Mouse (Mus musculus) spleen, adult 2 months (tissue): ENCODE results near the gene Rnasek. TPM values are rescaled to one million over a fixed set of nuclear protein-coding genes. Genes with fewer than 3 reads are reported as not detected.
A peak's percentile ranks its signal among the peaks of the same experiment; 100 is the strongest.

Experiments used
- DNase-seq, 2 experiments: peaks; one replicate each; pipeline versions ENCODE4 v3.0.0 to v3.0.0-alpha.2; 2012 to 2021; ENCODE audit warnings: low spot score in 2 of 2, low read depth in 1 of 2
- H3K27ac ChIP-seq: fragments of 200-500 bp; 2 replicates; pipeline ENCODE4 v1.5.1; 2012; ENCODE audit warnings: low read length, inconsistent platforms; ENCODE audit not compliant: insufficient read depth
- H3K27me3 ChIP-seq: fragments of 200-500 bp; 2 replicates; pipeline ENCODE4 v1.6.1; 2012; ENCODE audit warnings: mild to moderate bottlenecking, moderate library complexity, low read length, inconsistent platforms; ENCODE audit not compliant: control insufficient read depth, insufficient read depth
- H3K36me3 ChIP-seq: fragments of 200-500 bp; 2 replicates; pipeline ENCODE4 v1.6.1; 2012; ENCODE audit warnings: mild to moderate bottlenecking, low read length, inconsistent platforms; ENCODE audit not compliant: control insufficient read depth, insufficient read depth
- H3K4me1 ChIP-seq: fragments of 200-500 bp; 2 replicates; pipeline ENCODE4 v1.6.1; 2011; ENCODE audit warnings: inconsistent platforms; ENCODE audit not compliant: control insufficient read depth, insufficient read depth, insufficient read length
- H3K4me3 ChIP-seq: fragments of 200-500 bp; 2 replicates; pipeline ENCODE4 v1.5.1; 2011; ENCODE audit warnings: mild to moderate bottlenecking, inconsistent platforms; ENCODE audit not compliant: insufficient read depth, insufficient read length; ENCODE audit errors: extremely low read depth
- CTCF ChIP-seq: fragments of 200-500 bp; IDR thresholded peaks from 2 replicates; pipeline ENCODE4 v1.5.1; 2011; ENCODE audit warnings: mild to moderate bottlenecking, inconsistent platforms; ENCODE audit not compliant: insufficient read depth, insufficient read length, insufficient replicate concordance; ENCODE audit errors: extremely low read depth
- POLR2A ChIP-seq: fragments of 200-500 bp; IDR thresholded peaks from 2 replicates; pipeline ENCODE4 v1.6.1; 2011; ENCODE audit warnings: low read depth, low read length, inconsistent platforms
- WGBS: fragments of 180-500 bp; shearing (Covaris S2); methylation state at CpG from one replicate; pipeline ENCODE4 v1.1.7; 2018; 5-methylcytosine and 5-hydroxymethylcytosine counted together
- polyA plus RNA-seq: library from polyadenylated mRNA; depleted of rRNA; stranded (reverse); fragments of >200 nt; gene quantifications from 2 replicates; pipeline ENCODE4 v1.2.3, GENCODE M21; 2012

Gene Rnasek
- polyA plus RNA-seq, 1 experiment = 83.7 TPM

DNA sequence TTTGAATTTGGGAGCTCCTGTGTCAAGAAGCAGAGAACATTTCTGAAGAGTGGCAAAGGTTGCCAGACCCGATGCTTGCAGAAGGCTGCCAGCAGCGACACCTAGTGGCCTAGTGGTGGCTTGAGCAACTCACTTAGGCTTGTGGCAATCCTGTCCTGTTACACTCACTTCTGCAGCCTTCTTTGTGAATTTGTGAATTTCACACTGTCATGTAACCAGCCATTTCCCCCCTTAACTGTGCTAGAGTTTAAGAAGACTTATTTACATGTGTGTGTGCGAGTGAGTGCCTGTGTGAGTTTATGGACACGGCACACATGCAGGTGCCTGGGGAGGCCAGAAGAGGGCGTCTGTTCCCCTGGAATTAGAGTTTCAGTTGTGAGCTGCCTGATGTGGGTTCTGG is 38.0 kb downstream of the Rnasek start:
- Histone ChIP-seq H3K4me3 (no peak overlapping the region), H3K4me1 (no peaks in the 10 kb centered on the region), H3K36me3 (no peaks in the 10 kb centered on the region), H3K27ac (no peak overlapping the region), H3K27me3 (no peaks in the 10 kb centered on the region)
- 55% methylated on average over 5 of the region's 5 CpGs for WGBS
- peak; percentile 31 to 69 for DNase-seq
- TF ChIP-seq CTCF = peak; percentile 92
- no peak for TF ChIP-seq POLR2A

DNA sequence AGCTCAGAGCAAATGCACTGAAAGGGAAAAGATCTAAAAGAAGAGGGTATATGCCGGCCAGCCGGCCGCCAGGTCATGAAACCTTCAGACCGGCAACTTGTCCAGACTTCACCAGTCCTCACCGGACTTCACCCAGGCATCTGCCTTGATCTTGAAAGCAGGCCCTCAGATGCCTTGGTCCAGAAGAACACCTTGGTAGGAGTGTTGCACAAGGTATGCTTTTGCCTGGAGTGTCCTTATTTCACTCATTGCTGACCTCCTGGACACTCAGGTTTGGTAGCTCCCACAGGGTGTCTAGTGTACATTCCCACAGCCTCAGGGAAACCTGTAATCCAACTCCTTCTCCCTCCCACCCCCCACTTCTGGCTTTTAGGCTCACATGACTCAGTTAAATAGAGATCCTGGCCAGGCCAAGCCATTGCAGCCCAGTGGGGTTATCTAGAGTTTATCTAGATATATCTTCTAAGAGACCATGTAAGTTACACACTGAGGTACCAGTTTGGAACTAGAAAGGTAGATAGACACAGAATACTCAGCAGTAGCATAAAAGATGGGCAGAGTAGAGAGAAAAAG is 39.5 kb downstream of the Rnasek start:
- DNase-seq = no peak
- 84% methylated on average over 5 of the region's 5 CpGs for WGBS
- TF ChIP-seq CTCF = no peak
- no peak for TF ChIP-seq POLR2A
- Histone ChIP-seq H3K27ac (no peak overlapping the region), H3K4me3 (no peak overlapping the region), H3K4me1 (no peaks in the 10 kb centered on the region), H3K36me3 (no peaks in the 10 kb centered on the region), H3K27me3 (no peaks in the 10 kb centered on the region)

DNA sequence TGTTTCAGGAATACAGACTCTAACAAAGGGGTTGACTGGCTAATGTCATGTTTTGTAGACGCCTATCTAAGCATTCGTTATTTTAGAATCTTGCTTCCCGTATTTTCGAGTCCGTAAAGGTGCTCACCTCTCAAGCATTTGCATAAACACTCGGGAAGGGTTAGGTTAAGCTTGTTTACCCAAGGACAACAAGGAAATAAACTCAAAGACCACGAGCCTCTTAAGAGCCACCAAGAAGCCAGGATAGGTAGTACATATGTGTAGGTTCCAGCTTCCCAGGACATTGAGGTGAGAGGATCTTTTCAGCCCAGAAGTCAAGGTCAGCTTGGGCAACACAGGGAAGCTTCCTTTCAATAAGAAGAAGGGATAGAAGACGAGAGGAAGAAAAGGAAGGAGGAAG is 40.5 kb downstream of the Rnasek start:
- WGBS = 82% methylated on average over 8 of the region's 8 CpGs
- H3K4me1 ChIP-seq = no peaks in the 10 kb centered on the region
- DNase-seq = no peak
- no peak overlapping the region for H3K4me3 ChIP-seq
- no peak for TF ChIP-seq POLR2A
- no peak for TF ChIP-seq CTCF
- H3K36me3 ChIP-seq = no peaks in the 10 kb centered on the region
- no peaks in the 10 kb centered on the region for H3K27me3 ChIP-seq
- H3K27ac ChIP-seq = no peak overlapping the region

DNA sequence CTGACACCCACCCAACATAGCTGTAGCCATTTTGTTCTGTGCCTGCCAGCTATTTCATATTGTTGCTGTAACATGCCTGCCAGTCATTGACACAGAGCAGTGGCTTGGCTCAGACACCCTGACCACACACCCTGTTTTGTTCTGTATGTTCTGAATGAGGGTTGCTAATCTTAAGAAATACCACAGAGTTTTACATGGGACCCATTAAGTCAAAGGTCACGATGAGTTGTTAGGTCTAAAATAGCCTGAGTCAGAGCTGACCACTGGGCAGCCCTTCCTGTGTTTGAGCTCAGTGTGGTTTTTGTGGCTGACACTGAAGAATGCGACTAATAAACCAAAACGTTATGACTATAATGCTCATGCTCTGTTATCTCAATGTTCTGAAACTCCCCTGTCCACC is 41.3 kb downstream of the Rnasek start:
- Histone ChIP-seq H3K4me1 (no peaks in the 10 kb centered on the region), H3K4me3 (no peak overlapping the region), H3K27me3 (no peaks in the 10 kb centered on the region), H3K27ac (no peak overlapping the region), H3K36me3 (no peaks in the 10 kb centered on the region)
- WGBS = 45% methylated on average over 3 of the region's 3 CpGs
- TF ChIP-seq POLR2A (no peak), CTCF (no peak)
- no peak for DNase-seq

DNA sequence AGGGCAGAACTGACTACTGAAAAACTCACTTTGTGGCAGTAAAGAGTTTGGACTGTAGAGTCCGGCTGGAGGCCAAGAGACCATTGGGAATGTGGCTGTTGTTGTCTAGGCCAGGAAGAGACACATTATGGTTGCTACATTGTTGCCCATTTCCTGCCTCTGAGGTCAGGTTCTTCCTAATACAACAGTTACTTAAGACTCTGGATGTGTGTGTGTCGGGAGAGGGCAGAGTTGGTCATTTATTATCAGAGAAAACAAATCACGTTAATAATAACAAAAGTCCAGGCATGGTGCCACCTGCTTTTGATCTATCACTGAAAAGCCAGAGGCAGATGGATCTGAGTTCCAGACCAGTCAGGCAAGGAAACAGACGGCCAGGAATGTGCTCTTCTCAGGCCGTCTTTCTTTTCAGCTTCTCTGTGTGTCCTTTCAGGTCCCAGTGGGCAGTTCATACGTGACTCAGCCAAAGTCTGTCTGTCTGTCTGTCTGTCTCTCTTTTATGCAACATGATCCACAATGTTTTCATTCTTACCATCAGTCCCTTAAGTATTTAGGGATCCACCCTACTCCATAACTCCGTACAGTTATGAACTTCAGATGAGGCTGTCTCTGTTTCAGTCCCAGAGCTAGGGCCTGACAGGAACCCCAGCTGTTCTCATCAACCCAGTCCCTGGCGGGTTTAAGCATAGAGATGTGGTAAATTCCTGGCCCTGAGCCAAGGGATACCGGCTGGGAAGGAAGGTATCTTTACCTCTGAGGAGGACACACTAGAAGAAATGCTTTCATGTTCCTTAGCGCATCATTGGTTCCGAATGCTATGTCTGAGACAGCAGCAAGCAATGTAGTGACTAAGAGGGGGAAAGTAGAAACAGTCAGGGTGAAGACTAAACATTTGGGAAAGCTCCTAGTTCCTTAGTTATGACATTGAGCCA is 46.0 kb downstream of the Rnasek start:
- no peak for DNase-seq
- Histone ChIP-seq H3K4me3 (no peak overlapping the region), H3K27ac (no peak overlapping the region), H3K4me1 (no peaks in the 10 kb centered on the region; the same call in 1 of the 2 replicates), H3K36me3 (no peaks in the 10 kb centered on the region), H3K27me3 (no peaks in the 10 kb centered on the region)
- TF ChIP-seq POLR2A = no peak
- TF ChIP-seq CTCF = no peak
- 65% methylated on average over 11 of the region's 11 CpGs for WGBS

DNA sequence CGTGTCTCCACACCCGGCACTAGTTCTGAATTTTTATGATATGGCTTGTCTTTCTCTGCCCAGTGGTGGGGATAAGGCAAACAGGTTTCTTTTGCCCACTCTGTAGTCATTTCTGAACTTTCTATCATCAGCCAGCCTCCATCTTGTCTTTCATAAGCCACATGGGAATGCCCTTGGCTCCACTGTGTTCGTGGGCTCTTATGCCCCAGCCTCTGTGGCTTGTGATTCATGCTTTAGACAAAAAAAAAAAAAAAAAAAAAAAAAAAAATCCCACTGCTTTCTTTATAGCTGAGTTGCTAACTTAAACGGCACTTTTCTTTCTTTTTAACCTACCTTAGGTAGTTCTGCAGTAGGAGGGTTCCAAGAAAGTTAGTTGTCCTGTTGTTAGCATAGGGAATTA is 47.5 kb downstream of the Rnasek start:
- Histone ChIP-seq H3K27me3 (no peaks in the 10 kb centered on the region), H3K4me3 (no peak overlapping the region), H3K4me1 (no peaks in the 10 kb centered on the region; the same call in 1 of the 2 replicates), H3K36me3 (no peaks in the 10 kb centered on the region), H3K27ac (no peak overlapping the region)
- 72% methylated on average over 4 of the region's 4 CpGs for WGBS
- no peak for DNase-seq
- no peak for TF ChIP-seq POLR2A
- no peak for TF ChIP-seq CTCF

DNA sequence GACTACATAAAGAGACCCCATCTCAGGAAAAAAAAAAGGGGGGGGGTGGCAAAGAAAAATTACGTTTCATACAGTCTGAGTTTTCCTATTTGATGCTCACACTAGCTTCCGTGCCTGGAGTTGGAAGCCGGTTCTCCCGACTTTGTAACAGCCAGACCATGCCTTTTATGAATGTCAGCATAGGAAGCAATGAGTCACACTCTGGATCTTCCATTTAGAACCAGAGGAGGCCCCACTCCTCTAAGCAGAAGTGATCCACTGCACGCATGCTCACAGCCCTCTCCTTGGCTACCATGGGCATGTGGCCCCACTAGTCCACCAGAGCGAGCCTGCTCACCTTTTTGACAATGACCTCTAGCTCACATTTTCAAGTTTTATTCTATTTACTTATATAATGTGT is 48.5 kb downstream of the Rnasek start:
- no peak overlapping the region for H3K27ac ChIP-seq
- WGBS = 84% methylated on average over 6 of the region's 6 CpGs
- no peaks in the 10 kb centered on the region for H3K36me3 ChIP-seq
- no peaks in the 10 kb centered on the region for H3K27me3 ChIP-seq
- H3K4me3 ChIP-seq = no peak overlapping the region
- no peak for DNase-seq
- H3K4me1 ChIP-seq = no peaks in the 10 kb centered on the region; the same call in 1 of the 2 replicates
- no peak for TF ChIP-seq POLR2A
- TF ChIP-seq CTCF = no peak
